ENCODE assay signal across 9 mouse cellular contexts in the genomic region with DNA sequence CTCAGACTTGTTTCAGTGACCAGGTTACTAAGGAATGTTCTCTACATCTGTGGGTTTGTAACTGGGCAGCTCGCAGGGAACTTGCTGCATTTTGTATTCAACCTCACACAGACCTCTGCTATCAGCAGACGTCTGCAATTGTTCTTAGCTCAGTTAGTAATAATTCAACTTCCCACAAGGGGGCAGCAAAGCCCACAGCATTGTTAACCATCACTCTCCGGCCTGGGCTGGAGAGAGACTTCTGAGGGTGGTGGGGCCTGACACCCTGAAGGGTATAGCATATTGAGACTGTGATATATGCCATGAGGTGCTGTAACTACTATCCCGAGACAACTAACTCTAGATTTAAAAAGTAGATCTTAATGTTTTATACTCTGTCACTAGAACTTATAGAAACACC. TPM values are rescaled to one million over a fixed set of nuclear protein-coding genes. Genes with fewer than 3 reads are reported as not detected.
DNase-seq lines count a peak whose midpoint lies in the region; ATAC-seq and TF ChIP-seq lines count a peak whose summit lies in the region.
"Had no signal": no experiment of that assay in that cellular context is flagged by ENCODE, and none has a peak within 500 bp of the region (broad histone marks: within the 10 kb centered on the region; RNA-seq: fewer than 3 reads in every experiment).

No protein-coding gene starts in this region.

- no peaks in the 10 kb centered on the region for H3K27me3 ChIP-seq in heart, adult 2 months (ENCODE audit: control insufficient read depth, insufficient read depth, low read length)
- H3K27me3 ChIP-seq in kidney, embryonic 14.5 days (ENCODE audit: control insufficient read depth, insufficient read depth, low read length) = no peaks in the 10 kb centered on the region
- peaks cover 2% of the 10 kb centered on the region; the same call in 1 of the 2 replicates for H3K27me3 ChIP-seq in limb, embryonic 12.5 days
- H3K27me3 ChIP-seq in stomach, postnatal 0 days (ENCODE audit: control insufficient read depth, insufficient read depth, low read length) = no peaks in the 10 kb centered on the region

- H3K4me2 ChIP-seq in kidney, embryonic 14.5 days (replicated peaks; ENCODE audit: low read depth, low read length) = no peak overlapping the region
- no peak overlapping the region for H3K4me2 ChIP-seq in limb, embryonic 12.5 days
- H3K4me2 ChIP-seq in stomach, postnatal 0 days (replicated peaks; ENCODE audit: low read depth) = no peak overlapping the region
- H3K4me2 ChIP-seq: embryonic facial prominence, embryonic 13.5 days had no signal

- TF ChIP-seq EP300 in heart, adult 2 months (IDR thresholded peaks at IDR 0.05; ENCODE audit: insufficient read depth, low read depth, low read length) = 0 out of 2 replicates have a peak, but pooled peaks have one; percentile 37
- TF ChIP-seq EP300 in stomach, postnatal 0 days (optimal IDR thresholded peaks at IDR 0.05) = no peak

- ATAC-seq in kidney, embryonic 14.5 days (ENCODE audit: low FRiP score, low TSS enrichment) = peak; percentile 74; the same call in 1 of the 2 replicates
- 0 out of 2 replicates have a peak, but pooled peaks have one; percentile 32 for ATAC-seq in limb, embryonic 12.5 days (ENCODE audit: insufficient number of reproducible peaks, insufficient read depth, low FRiP score, low TSS enrichment, low read depth)
- ATAC-seq in stomach, postnatal 0 days (ENCODE audit: low FRiP score, low TSS enrichment) = 0 out of 2 replicates have a peak, but pooled peaks have one; percentile 47

- no peaks in the 10 kb centered on the region for H3K36me3 ChIP-seq in heart, adult 2 months (ENCODE audit: control insufficient read depth, insufficient read depth, low read length)
- H3K36me3 ChIP-seq in kidney, embryonic 14.5 days (ENCODE audit: control insufficient read depth, insufficient read depth, low read length) = no peaks in the 10 kb centered on the region
- no peaks in the 10 kb centered on the region for H3K36me3 ChIP-seq in limb, embryonic 12.5 days
- no peaks in the 10 kb centered on the region for H3K36me3 ChIP-seq in stomach, postnatal 0 days (ENCODE audit: control insufficient read depth, insufficient read depth, low read length)
- H3K36me3 ChIP-seq: embryonic facial prominence, embryonic 13.5 days had no signal

- no peak overlapping the region for H3K4me3 ChIP-seq in heart, adult 2 months
- H3K4me3 ChIP-seq in kidney, embryonic 14.5 days (ENCODE audit: low read length) = no peak overlapping the region
- no peak overlapping the region for H3K4me3 ChIP-seq in limb, embryonic 12.5 days (replicated peaks)
- H3K4me3 ChIP-seq in stomach, postnatal 0 days (ENCODE audit: low read depth, low read length) = no peak overlapping the region
- H3K4me3 ChIP-seq: embryonic facial prominence, embryonic 13.5 days had no signal

- intact Hi-C loops in heart, adult 2 months (cut with DNase I) = loop anchor here (1.0 kb wide), 1 partner anchor 195 kb away; no protein-coding TSS in a partner anchor

- H3K9ac ChIP-seq in heart, adult 2 months (ENCODE audit: low read depth, low read length) = no peak overlapping the region
- H3K9ac ChIP-seq in kidney, embryonic 14.5 days (ENCODE audit: low read depth, low read length) = no peak overlapping the region
- no peak overlapping the region for H3K9ac ChIP-seq in limb, embryonic 12.5 days (replicated peaks)
- no peak overlapping the region for H3K9ac ChIP-seq in stomach, postnatal 0 days (ENCODE audit: low read length)
- H3K9ac ChIP-seq: embryonic facial prominence, embryonic 13.5 days had no signal

- H3K4me1 ChIP-seq in heart, adult 2 months (ENCODE audit: control insufficient read depth, insufficient read depth, low read length) = no peaks in the 10 kb centered on the region
- H3K4me1 ChIP-seq in kidney, embryonic 14.5 days (ENCODE audit: control insufficient read depth, insufficient read depth, low read length) = no peaks in the 10 kb centered on the region
- H3K4me1 ChIP-seq in limb, embryonic 12.5 days (replicated peaks) = no peaks in the 10 kb centered on the region; the same call in 1 of the 2 replicates
- H3K4me1 ChIP-seq in stomach, postnatal 0 days (replicated peaks; ENCODE audit: control insufficient read depth, insufficient read depth) = no peaks in the 10 kb centered on the region
- H3K4me1 ChIP-seq: embryonic facial prominence, embryonic 13.5 days had no signal

- no peak for TF ChIP-seq POLR2A in heart, adult 2 months (IDR thresholded peaks at IDR 0.05; ENCODE audit: insufficient read depth, low read depth, low read length)

- H3K79me2 ChIP-seq in heart, adult 2 months (replicated peaks; ENCODE audit: control insufficient read depth, insufficient read depth, low read length) = no peaks in the 10 kb centered on the region

- TF ChIP-seq CTCF in heart, adult 2 months (IDR thresholded peaks at IDR 0.05) = peak; percentile 95
- peak; percentile 87 for TF ChIP-seq CTCF in stomach, postnatal 0 days (IDR thresholded peaks at IDR 0.05; ENCODE audit: low read depth)

- no peaks in the 10 kb centered on the region for H3K9me3 ChIP-seq in kidney, embryonic 14.5 days (ENCODE audit: control insufficient read depth, low read length)
- H3K9me3 ChIP-seq in limb, embryonic 12.5 days = no peaks in the 10 kb centered on the region
- H3K9me3 ChIP-seq in stomach, postnatal 0 days (ENCODE audit: control insufficient read depth, low read length) = no peaks in the 10 kb centered on the region
- H3K9me3 ChIP-seq: embryonic facial prominence, embryonic 13.5 days had no signal

- 13% methylated on average over 4 of the region's 4 CpGs for WGBS in heart, adult 2 months
- 17% methylated on average over 4 of the region's 4 CpGs for WGBS in kidney, embryonic 14.5 days
- WGBS in limb, embryonic 12.5 days = 17% methylated on average over 4 of the region's 4 CpGs
- WGBS in stomach, postnatal 0 days = 6% methylated on average over 4 of the region's 4 CpGs

- no peak overlapping the region for H3K27ac ChIP-seq in heart, adult 2 months
- no peak overlapping the region for H3K27ac ChIP-seq in kidney, embryonic 14.5 days (ENCODE audit: low read depth, low read length)
- no peak overlapping the region for H3K27ac ChIP-seq in limb, embryonic 12.5 days
- no peak overlapping the region for H3K27ac ChIP-seq in stomach, postnatal 0 days (replicated peaks)
- H3K27ac ChIP-seq: embryonic facial prominence, embryonic 13.5 days had no signal

- peak; percentile 75 to 76 for DNase-seq in B cell, adult 2 months
- peak; percentile 68 for DNase-seq in adrenal gland, adult 2 months
- peak; percentile 83 for DNase-seq in embryo, embryonic 10 days (ENCODE audit: low spot score)
- DNase-seq in heart, adult 2 months = peak; percentile 45 to 64
- peak; percentile 79 for DNase-seq in naive thymus-derived CD4-positive, alpha-beta T cell, adult 2 months (ENCODE audit: low read depth)
- peak; percentile 65 for DNase-seq in stomach, postnatal 0 days (ENCODE audit: low spot score)

RNA-seq across cellular contexts. Expression of a gene that starts 24.3 kb away (rescaled TPM):
- total RNA-seq in adrenal gland, adult 2 months (2021) = 10 to 100 TPM; 30.6 to 31.2 TPM
- polyA plus RNA-seq in adrenal gland, adult 2 months (2012; rRNA removed) = 3.0 and 5.0 TPM in 2 replicates
- 1 to 10 TPM; 6.9 to 7.4 TPM for total RNA-seq in heart, adult 2 months (2021)
- polyA plus RNA-seq in heart, adult 2 months (2012; rRNA removed) = 3.3 and 7.9 TPM in 2 replicates
- 14.9 and 25.7 TPM in 2 replicates for polyA plus RNA-seq in kidney, embryonic 14.5 days (2014; fragmentation: Nextera tagmentation; extraction: Ambion mirVana)
- 24.6 and 25.4 TPM in 2 replicates for polyA plus RNA-seq in limb, embryonic 12.5 days (2016; fragmentation: Nextera tagmentation; extraction: Ambion mirVana)
- polyA plus RNA-seq in stomach, postnatal 0 days (2015; fragmentation: Nextera tagmentation; extraction: Ambion mirVana) = 5.5 and 6.3 TPM in 2 replicates

RNA-seq across cellular contexts. Expression of a gene that starts 57.5 kb away (rescaled TPM):
- under 1 TPM; 0.09 to 0.24 TPM for total RNA-seq in adrenal gland, adult 2 months (2021)
- polyA plus RNA-seq in adrenal gland, adult 2 months (2012; rRNA removed) = 0.10 TPM in 1 of 2 replicates, not detected in the other
- not detected for total RNA-seq in heart, adult 2 months (2021)
- polyA plus RNA-seq in heart, adult 2 months (2012; rRNA removed) = 0.16 and 0.18 TPM in 2 replicates
- polyA plus RNA-seq in kidney, embryonic 14.5 days (2014; fragmentation: Nextera tagmentation; extraction: Ambion mirVana) = 0.69 and 0.80 TPM in 2 replicates
- 0.06 and 0.18 TPM in 2 replicates for polyA plus RNA-seq in limb, embryonic 12.5 days (2016; fragmentation: Nextera tagmentation; extraction: Ambion mirVana)
- 0.05 and 0.11 TPM in 2 replicates for polyA plus RNA-seq in stomach, postnatal 0 days (2015; fragmentation: Nextera tagmentation; extraction: Ambion mirVana)
